Mouse (Mus musculus) midbrain, postnatal 0 days (tissue): ENCODE measurements at regions not wholly inside any gene's neighbourhood (a gene's known extent, or its start where the extent isn't known, plus 50 kb on each side); places are given as distances from the start of the nearest gene placed in this dataset.
"Not testable (repeated sequence)": the region's sequence is repeated elsewhere in the genome, so short reads cannot be mapped to it uniquely, and the experiment has no call there.

Experiments used
- ATAC-seq: fragments of 200-750 bp; cut with Nextera tagmentation; 2 replicates; pipeline ENCODE4 v1.8.0; 2017; ENCODE audit warnings: moderate number of reproducible peaks, mild to moderate bottlenecking, moderate TSS enrichment, moderate library complexity; ENCODE audit not compliant: low FRiP score
- DNase-seq: peaks from one replicate; pipeline ENCODE4 v3.0.0-alpha.2; 2015; ENCODE audit warnings: low spot score
- H3K27ac ChIP-seq: fragments of 300-500 bp; sonication (generic); 2 replicates; pipeline ENCODE4 v1.5.1; 2014; ENCODE audit warnings: low read depth, mild to moderate bottlenecking, low read length, mixed read lengths
- H3K27me3 ChIP-seq: fragments of 300-500 bp; sonication (generic); 2 replicates; pipeline ENCODE4 v1.6.1; 2014; ENCODE audit warnings: low read length, control low read depth, mixed read lengths; ENCODE audit not compliant: insufficient read depth
- H3K36me3 ChIP-seq: fragments of 300-500 bp; sonication (generic); 2 replicates; pipeline ENCODE4 v1.6.1; 2014; ENCODE audit warnings: low read length, control low read depth, mixed read lengths; ENCODE audit not compliant: insufficient read depth
- H3K4me1 ChIP-seq: fragments of 300-500 bp; sonication (generic); 2 replicates; pipeline ENCODE4 v1.6.1; 2014; ENCODE audit warnings: mild to moderate bottlenecking, control low read depth, antibody characterized with exemption, low read length, mixed read lengths; ENCODE audit not compliant: insufficient read depth
- H3K4me2 ChIP-seq: fragments of 300-500 bp; sonication (generic); 2 replicates; pipeline ENCODE4 v1.6.1; 2014; ENCODE audit warnings: low read depth, mild to moderate bottlenecking, low read length, mixed read lengths; ENCODE audit not compliant: poor library complexity, severe bottlenecking
- H3K4me3 ChIP-seq: fragments of 300-500 bp; sonication (generic); 2 replicates; pipeline ENCODE4 v1.5.1; 2014; ENCODE audit warnings: low read depth, mild to moderate bottlenecking, low read length, moderate library complexity
- H3K9ac ChIP-seq: fragments of 300-500 bp; sonication (generic); replicated peaks from 2 replicates; pipeline ENCODE4 v1.6.1; 2014; ENCODE audit warnings: mild to moderate bottlenecking, low read length, moderate library complexity, mixed read lengths; ENCODE audit not compliant: poor library complexity, severe bottlenecking
- H3K9me3 ChIP-seq: fragments of 300-500 bp; sonication (generic); 2 replicates; pipeline ENCODE4 v1.6.1; 2016; ENCODE audit warnings: low read length, control low read depth
- CTCF ChIP-seq: IDR thresholded peaks from 2 replicates; pipeline ENCODE4 v1.5.1; 2016; ENCODE audit warnings: antibody characterized with exemption, mild to moderate bottlenecking
- WGBS: fragments of 180-500 bp; shearing (Covaris S2); extraction: QIAGEN DNeasy Blood & Tissue Kit; methylation state at CpG from one replicate; pipeline ENCODE4 v1.1.7; 2014; 5-methylcytosine and 5-hydroxymethylcytosine counted together

GRCm38 (mm10) chr4:153652841-153653240 is 170.2 kb upstream of the Ajap1 start:
- Histone ChIP-seq H3K9me3 (no peaks in the 10 kb centered on the region), H3K9ac (no peak overlapping the region), H3K4me2 (no peak overlapping the region), H3K27ac (no peak overlapping the region), H3K36me3 (no peaks in the 10 kb centered on the region), H3K4me1 (0 out of 2 replicates have a peak, but pooled peaks cover 4% of the 10 kb centered on the region), H3K4me3 (no peak overlapping the region), H3K27me3 (no peaks in the 10 kb centered on the region)
- DNase-seq (no peak), ATAC-seq (no peak)
- no peak for TF ChIP-seq CTCF
- 76% methylated on average over 11 of the region's 11 CpGs for WGBS

GRCm38 (mm10) chr4:153662731-153663130 is 180.1 kb upstream of the Ajap1 start:
- WGBS, result 87% methylated on average over 7 of the region's 7 CpGs
- Histone ChIP-seq H3K9ac (no peak overlapping the region), H3K27me3 (no peaks in the 10 kb centered on the region), H3K4me1 (no peaks in the 10 kb centered on the region), H3K4me3 (no peak overlapping the region), H3K36me3 (no peaks in the 10 kb centered on the region), H3K4me2 (no peak overlapping the region), H3K27ac (no peak overlapping the region), H3K9me3 (no peaks in the 10 kb centered on the region)
- DNase-seq (peak; percentile 32), ATAC-seq (no peak)
- TF ChIP-seq CTCF, result no peak

GRCm38 (mm10) chr4:153666626-153667236 is 184.1 kb upstream of the Ajap1 start:
- H3K4me1 ChIP-seq, H3K9me3 ChIP-seq, H3K36me3 ChIP-seq, H3K4me2 ChIP-seq, H3K4me3 ChIP-seq, H3K9ac ChIP-seq, H3K27me3 ChIP-seq, ATAC-seq, DNase-seq, H3K27ac ChIP-seq: not testable (repeated sequence)
- WGBS, result 88% methylated on average over 6 of the region's 6 CpGs

- H3K27me3 ChIP-seq, result no peaks in the 10 kb centered on the region
- TF ChIP-seq CTCF, result no peak
- no peaks in the 10 kb centered on the region for H3K9me3 ChIP-seq
- DNase-seq (no peak), ATAC-seq (no peak)
- H3K4me3 ChIP-seq, result no peak overlapping the region
- H3K4me1 ChIP-seq, result no peaks in the 10 kb centered on the region
- WGBS, result 80% methylated on average over 4 of the region's 4 CpGs
- no peak overlapping the region for H3K9ac ChIP-seq
- no peak overlapping the region for H3K4me2 ChIP-seq
- H3K27ac ChIP-seq, result no peak overlapping the region
- H3K36me3 ChIP-seq, result no peaks in the 10 kb centered on the region
Observed at GRCm38 (mm10) chr4:153669070-153669469, 186.5 kb upstream of the Ajap1 start.

DNA sequence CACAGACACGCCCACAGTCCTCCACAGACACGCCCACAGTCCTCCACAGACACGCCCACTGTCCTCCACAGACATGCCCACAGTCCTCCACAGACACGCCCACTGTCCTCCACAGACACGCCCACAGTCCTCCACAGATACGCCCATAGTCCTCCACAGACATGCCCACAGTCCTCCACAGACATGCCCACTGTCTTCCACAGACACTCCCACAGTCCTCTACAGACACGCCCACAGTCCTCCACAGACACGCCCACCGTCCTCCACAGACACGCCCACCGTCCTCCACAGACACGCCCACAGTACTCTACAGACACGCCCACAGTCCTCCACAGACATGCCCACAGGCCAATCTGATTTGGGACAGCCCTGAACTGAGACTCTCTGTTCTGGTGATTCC is 187.6 kb upstream of the Ajap1 start:
- Histone ChIP-seq H3K4me3 (no peak overlapping the region), H3K4me2 (no peak overlapping the region), H3K9me3 (no peaks in the 10 kb centered on the region), H3K36me3 (no peaks in the 10 kb centered on the region), H3K27me3 (no peaks in the 10 kb centered on the region), H3K4me1 (no peaks in the 10 kb centered on the region), H3K27ac (no peak overlapping the region), H3K9ac (no peak overlapping the region)
- no peak for TF ChIP-seq CTCF
- no peak for ATAC-seq
- DNase-seq, result no peak
- WGBS, result 92% methylated on average over 13 of the region's 13 CpGs

- H3K27me3 ChIP-seq, result no peaks in the 10 kb centered on the region
- no peak for TF ChIP-seq CTCF
- no peak overlapping the region for H3K4me3 ChIP-seq
- DNase-seq (no peak), ATAC-seq (no peak)
- H3K9ac ChIP-seq, result no peak overlapping the region
- H3K27ac ChIP-seq, result no peak overlapping the region
- H3K9me3 ChIP-seq, result no peaks in the 10 kb centered on the region
- H3K36me3 ChIP-seq, result no peaks in the 10 kb centered on the region
- no peak overlapping the region for H3K4me2 ChIP-seq
- WGBS, result 83% methylated on average over 2 of the region's 2 CpGs
- H3K4me1 ChIP-seq, result no peaks in the 10 kb centered on the region
Observed at GRCm38 (mm10) chr4:153675431-153675830, 192.8 kb upstream of the Ajap1 start.
